Mouse (Mus musculus) liver (tissue): ENCODE measurements around the gene Gpr182.
"Not testable (repeated sequence)": the region's sequence is repeated elsewhere in the genome, so short reads cannot be mapped to it uniquely, and the experiment has no call there.

ENCODE experiments used
- DNase-seq: peaks from one replicate; pipeline ENCODE4 v3.0.0-alpha.2; 2020; ENCODE audit warnings: mixed read lengths

Gene Gpr182

GRCm38 (mm10) chr10:127751548-127751947 is at the start of gene Gpr182:
Gene Gpr182, minus strand, starts transcription at chr10:127751732.
- DNase-seq: peak; percentile 32

- no peak for DNase-seq
Observed at GRCm38 (mm10) chr10:127800891-127801290, 49.4 kb upstream of the Gpr182 start, which contains the start of gene Rdh16. Gene Rdh16, plus strand, starts transcription at chr10:127801152.

- DNase-seq: no peak
Observed at GRCm38 (mm10) chr10:127799295-127799694, 47.8 kb upstream of the Gpr182 start.

- DNase-seq: not testable (repeated sequence)
Observed at GRCm38 (mm10) chr10:127785411-127785810, 33.9 kb upstream of the Gpr182 start.

- DNase-seq: not testable (repeated sequence)
Observed at GRCm38 (mm10) chr10:127782321-127782720, 30.8 kb upstream of the Gpr182 start.

GRCm38 (mm10) chr10:127776011-127776410 is 24.5 kb upstream of the Gpr182 start, which contains the start of gene Rdh9:
Gene Rdh9, plus strand, starts transcription at chr10:127776386.
- no peak for DNase-seq

GRCm38 (mm10) chr10:127766564-127766963 is 15.0 kb upstream of the Gpr182 start:
- DNase-seq: no peak

- DNase-seq: no peak
Observed at GRCm38 (mm10) chr10:127763914-127764680, 12.6 kb upstream of the Gpr182 start.

GRCm38 (mm10) chr10:127762926-127763325 is 11.4 kb upstream of the Gpr182 start:
- DNase-seq: not testable (repeated sequence)

GRCm38 (mm10) chr10:127759181-127760110 is 7.9 kb upstream of the Gpr182 start, which contains the start of the genes Rdh1 and Rdh16f1:
Gene Rdh1, plus strand, starts transcription at chr10:127759721.
Gene Rdh16f1, plus strand, starts transcription at chr10:127759787.
- peak; percentile 1 for DNase-seq

- DNase-seq: peak; percentile 33
Observed at GRCm38 (mm10) chr10:127755770-127756468, 4.4 kb upstream of the Gpr182 start.

GRCm38 (mm10) chr10:127755246-127755645 is 3.7 kb upstream of the Gpr182 start:
- DNase-seq: no peak

GRCm38 (mm10) chr10:127754566-127755166 is 3.1 kb upstream of the Gpr182 start:
- no peak for DNase-seq

- no peak for DNase-seq
Observed at GRCm38 (mm10) chr10:127750136-127750777, 1.3 kb downstream of the Gpr182 start.

GRCm38 (mm10) chr10:127748847-127749612 is 2.5 kb downstream of the Gpr182 start:
- DNase-seq: peak; percentile 50

- no peak for DNase-seq
Observed at GRCm38 (mm10) chr10:127747254-127747653, 4.3 kb downstream of the Gpr182 start.

GRCm38 (mm10) chr10:127745886-127746285 is 5.6 kb downstream of the Gpr182 start:
- DNase-seq: no peak

- peak; percentile 58 for DNase-seq
Observed at GRCm38 (mm10) chr10:127744661-127745060, 6.9 kb downstream of the Gpr182 start.

- DNase-seq: peak; percentile 35
Observed at GRCm38 (mm10) chr10:127739661-127740161, 11.8 kb downstream of the Gpr182 start.

GRCm38 (mm10) chr10:127739083-127739660 is 12.4 kb downstream of the Gpr182 start, which contains the start of gene Zbtb39:
Gene Zbtb39, plus strand, starts transcription at chr10:127739538.
- peak; percentile 83 for DNase-seq
